Mouse (Mus musculus): Measurements from ENCODE around the gene Adad2. TPM values are rescaled to one million over a fixed set of nuclear protein-coding genes. Genes with fewer than 3 reads are reported as not detected.

Gene Adad2
- polyA plus RNA-seq (2012; rRNA removed): not detected in 2 replicates

DNA sequence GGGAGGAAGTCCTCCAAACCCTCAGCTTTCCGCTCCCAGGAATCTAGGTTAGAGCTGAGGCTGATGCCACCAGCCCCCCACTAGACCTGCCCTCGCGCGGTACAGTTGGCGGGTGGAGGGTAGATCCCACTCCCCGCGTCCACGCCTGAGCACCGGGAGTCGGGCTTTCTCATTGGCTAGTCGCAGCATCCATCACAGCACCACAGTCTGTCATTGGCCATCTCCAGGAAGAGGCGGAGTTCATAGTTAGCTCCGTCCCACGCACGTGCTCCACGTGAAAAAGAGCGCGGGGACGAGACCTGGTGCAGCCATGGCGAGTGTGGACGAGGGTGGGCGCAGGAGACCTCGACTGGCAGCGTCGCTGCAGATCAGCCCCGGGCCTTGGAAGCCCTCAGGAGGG is at the start of gene Adad2:
Adad2 (plus strand) TSS at position 277 of the 400 bp plus-strand sequence.

GRCm38 (mm10) chr8:119574437-119575365 is 37.8 kb upstream of the Adad2 start, which contains the start of the genes Hsdl1 and Dnaaf1:
Gene Hsdl1 (minus strand): TSS chr8:119575183.
Gene Dnaaf1 (plus strand): TSS chr8:119575235.

GRCm38 (mm10) chr8:119604996-119605395 is 7.6 kb upstream of the Adad2 start, which contains the start of gene Taf1c:
Gene Taf1c (minus strand): TSS chr8:119605222.

DNA sequence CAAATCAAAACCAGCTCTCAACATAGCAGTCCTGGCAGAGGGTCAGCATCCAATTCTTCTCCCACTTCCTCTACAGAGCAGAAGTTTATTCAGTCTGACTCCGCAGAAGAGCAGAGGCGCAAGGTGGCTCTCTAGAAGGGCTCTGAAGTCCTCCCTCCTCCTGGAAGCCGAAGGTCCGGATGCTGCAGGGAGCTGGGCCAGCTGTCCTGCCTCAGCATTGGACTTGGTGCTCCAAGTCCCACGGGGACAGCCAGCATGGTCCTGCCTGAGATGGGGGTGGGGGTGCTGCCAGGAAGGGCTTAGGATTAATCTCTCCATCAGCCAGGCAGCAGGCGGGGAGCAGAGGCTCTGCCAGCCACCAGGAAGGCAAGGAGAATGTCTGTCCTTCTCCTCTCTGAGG is 22.8 kb downstream of the Adad2 start, which contains the start of gene Kcng4:
Kcng4 (minus strand) TSS at position 303 of the 400 bp plus-strand sequence.

Other genes with a start within 250 kb of the Adad2 start
- 20.1 and 21.0 TPM in 2 replicates for gene Mlycd, start 217.9 kb upstream of the Adad2 start, polyA plus RNA-seq (2012; rRNA removed)
- 97.9 and 110 TPM in 2 replicates for gene Osgin1, start 178.6 kb upstream of the Adad2 start, polyA plus RNA-seq (2012; rRNA removed)
- 0.08 and 0.13 TPM in 2 replicates for gene Necab2, start 166.0 kb upstream of the Adad2 start, polyA plus RNA-seq (2012; rRNA removed)
- 0.02 TPM in 2 replicates for gene Slc38a8, start 111.0 kb upstream of the Adad2 start, polyA plus RNA-seq (2012; rRNA removed)
- 29.0 and 31.0 TPM in 2 replicates for gene Mbtps1, start 54.0 kb upstream of the Adad2 start, polyA plus RNA-seq (2012; rRNA removed)
- gene Hsdl1, start 37.6 kb upstream of the Adad2 start, polyA plus RNA-seq (2012; rRNA removed): 7.0 and 8.1 TPM in 2 replicates
- 0.01 and 0.06 TPM in 2 replicates for gene Dnaaf1, start 37.5 kb upstream of the Adad2 start, polyA plus RNA-seq (2012; rRNA removed)
- 3.9 and 4.3 TPM in 2 replicates for gene Taf1c, start 7.5 kb upstream of the Adad2 start, polyA plus RNA-seq (2012; rRNA removed)
- 0.01 TPM in 1 of 2 replicates, not detected in the other for gene Kcng4, start 22.9 kb downstream of the Adad2 start, polyA plus RNA-seq (2012; rRNA removed)
- gene Wfdc1, start 53.6 kb downstream of the Adad2 start, polyA plus RNA-seq (2012; rRNA removed): 3.5 and 4.1 TPM in 2 replicates
- 0.05 and 0.10 TPM in 2 replicates for gene Atp2c2, start 87.3 kb downstream of the Adad2 start, polyA plus RNA-seq (2012; rRNA removed)
- 4.4 and 4.6 TPM in 2 replicates for gene Tldc1, start 165.7 kb downstream of the Adad2 start, polyA plus RNA-seq (2012; rRNA removed)
- gene Cotl1, start 227.8 kb downstream of the Adad2 start, polyA plus RNA-seq (2012; rRNA removed): 70.3 and 70.8 TPM in 2 replicates
- gene Klhl36, start 249.5 kb downstream of the Adad2 start, polyA plus RNA-seq (2012; rRNA removed): 4.7 TPM in 2 replicates